ENCODE assay signal across 16 mouse cellular contexts in the genomic region with DNA sequence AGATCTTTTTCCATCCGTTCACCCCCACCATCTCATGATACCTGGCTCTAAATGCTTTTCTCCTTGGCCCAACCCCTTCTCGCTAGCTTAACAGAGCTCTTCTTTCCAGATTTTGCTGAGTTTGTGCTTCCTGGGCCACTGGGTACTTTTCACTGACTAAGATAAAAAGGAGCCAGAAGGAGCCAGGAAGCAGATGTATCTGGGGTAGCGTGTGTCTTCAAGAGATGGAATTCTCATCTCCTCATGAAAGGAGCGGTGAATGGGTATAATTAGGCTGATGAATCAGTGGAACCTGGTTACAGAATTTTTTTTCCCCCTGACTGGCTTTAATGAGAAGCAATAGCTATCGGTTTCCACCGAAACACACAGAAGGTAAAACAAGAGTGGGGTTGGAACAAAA.
DNase-seq lines count a peak whose midpoint lies in the region; ATAC-seq and TF ChIP-seq lines count a peak whose summit lies in the region.
"Had no signal": no experiment of that assay in that cellular context is flagged by ENCODE, and none has a peak within 500 bp of the region (broad histone marks: within the 10 kb centered on the region; RNA-seq: fewer than 3 reads in every experiment).

No protein-coding gene starts in this region.

- H3K36me3 ChIP-seq in neural tube, embryonic 13.5 days: no peaks in the 10 kb centered on the region
- H3K36me3 ChIP-seq in hindbrain, embryonic 15.5 days: no peaks in the 10 kb centered on the region
- H3K36me3 ChIP-seq: liver, embryonic 12.5 days; neural tube, embryonic 12.5 days had no signal

- peaks cover 35% of the 10 kb centered on the region for H3K4me1 ChIP-seq in neural tube, embryonic 13.5 days (replicated peaks)
- peaks cover 28% of the 10 kb centered on the region for H3K4me1 ChIP-seq in hindbrain, embryonic 15.5 days (replicated peaks)
- H3K4me1 ChIP-seq: liver, embryonic 12.5 days had no signal

- no peaks in the 10 kb centered on the region for H3K9me3 ChIP-seq in neural tube, embryonic 13.5 days
- H3K9me3 ChIP-seq in hindbrain, embryonic 15.5 days: no peaks in the 10 kb centered on the region
- H3K9me3 ChIP-seq: liver, embryonic 12.5 days; neural tube, embryonic 12.5 days had no signal

- WGBS in neural tube, embryonic 13.5 days: 52% methylated on average over 6 of the region's 6 CpGs
- WGBS in hindbrain, embryonic 15.5 days: 53% methylated on average over 6 of the region's 6 CpGs

- intact Hi-C loops in gastrocnemius, adult 2 months (cut with DNase I): no loop called here

- H3K27ac ChIP-seq in gastrocnemius, adult 2 months: peak overlapping the region; percentile 70; the same call in 1 of the 2 replicates
- peak overlapping the region; percentile 46 for H3K27ac ChIP-seq in neural tube, embryonic 13.5 days (replicated peaks)
- peak overlapping the region; percentile 42 for H3K27ac ChIP-seq in hindbrain, embryonic 15.5 days (replicated peaks)
- H3K27ac ChIP-seq: liver, embryonic 12.5 days had no signal

- H3K27me3 ChIP-seq in neural tube, embryonic 13.5 days: no peaks in the 10 kb centered on the region
- H3K27me3 ChIP-seq in hindbrain, embryonic 15.5 days: no peaks in the 10 kb centered on the region
- H3K27me3 ChIP-seq: liver, embryonic 12.5 days; neural tube, embryonic 12.5 days had no signal

- no peak overlapping the region for H3K4me2 ChIP-seq in neural tube, embryonic 13.5 days
- H3K4me2 ChIP-seq in hindbrain, embryonic 15.5 days: no peak overlapping the region
- H3K4me2 ChIP-seq: liver, embryonic 12.5 days; lung, embryonic 14.5 days; neural tube, embryonic 12.5 days had no signal

- DNase-seq in gastrocnemius, adult 2 months: no peak
- DNase-seq in gastrocnemius, postnatal 25 days: no peak
- no peak for DNase-seq in neural tube, embryonic 10.5 days (ENCODE audit: extremely low spot score, low spot score)
- no peak for DNase-seq in ovary, postnatal 14 days (ENCODE audit: low spot score)
- no peak for DNase-seq in c-Kit-positive CD71-positive TER-119-positive erythroid progenitor cells, embryonic 14.5 days (ENCODE audit: low spot score)
- DNase-seq: adrenal gland, postnatal 14 days; B cell, adult 2 months; cerebellum, adult 9-10 months; gastrocnemius, postnatal 14 days; lung, embryonic 14.5 days; thymus, adult 18-20 months had no signal

- H3K9ac ChIP-seq in neural tube, embryonic 13.5 days: peak overlapping the region; percentile 38; the same call in 1 of the 2 replicates
- no peak overlapping the region for H3K9ac ChIP-seq in hindbrain, embryonic 15.5 days
- H3K9ac ChIP-seq: liver, embryonic 12.5 days; lung, embryonic 14.5 days; neural tube, embryonic 12.5 days had no signal

- no peak for ATAC-seq in neural tube, embryonic 13.5 days (ENCODE audit: low read depth)
- ATAC-seq in hindbrain, embryonic 15.5 days (ENCODE audit: low FRiP score, low read depth): no peak
- ATAC-seq: inflammation-experienced regulatory T-cells, adult 6 months; liver, embryonic 12.5 days had no signal

- no peak overlapping the region for H3K4me3 ChIP-seq in gastrocnemius, adult 2 months
- no peak overlapping the region for H3K4me3 ChIP-seq in neural tube, embryonic 13.5 days
- no peak overlapping the region for H3K4me3 ChIP-seq in hindbrain, embryonic 15.5 days
- H3K4me3 ChIP-seq: liver, embryonic 12.5 days; neural tube, embryonic 12.5 days had no signal

- no peak for TF ChIP-seq CTCF in gastrocnemius, adult 2 months (IDR thresholded peaks at IDR 0.05)
